Mouse (Mus musculus): ENCODE data around the gene Uba3.
A peak's percentile ranks its signal among the peaks of the same experiment; 100 is the strongest.

Gene Uba3

GRCm38 (mm10) chr6:97205439-97205885, at the start of gene Uba3:
Uba3 (minus strand) TSS chr6:97205647.
- peak; percentile 99 for DNase-seq

- no peak for DNase-seq
Measured at GRCm38 (mm10) chr6:97252711-97253221, 47.3 kb upstream of the Uba3 start, which contains the start of gene Lmod3. Lmod3 (minus strand) TSS chr6:97252759.

GRCm38 (mm10) chr6:97252086-97252485, 46.6 kb upstream of the Uba3 start:
- no peak for DNase-seq

- peak; percentile 74 for DNase-seq
Measured at GRCm38 (mm10) chr6:97250966-97251365, 45.5 kb upstream of the Uba3 start.

GRCm38 (mm10) chr6:97245200-97245599, 39.8 kb upstream of the Uba3 start:
- no peak for DNase-seq

GRCm38 (mm10) chr6:97242522-97242921, 37.1 kb upstream of the Uba3 start:
- no peak for DNase-seq

GRCm38 (mm10) chr6:97240092-97240491, 34.6 kb upstream of the Uba3 start:
- DNase-seq: no peak

- no peak for DNase-seq
Measured at GRCm38 (mm10) chr6:97239360-97239759, 33.9 kb upstream of the Uba3 start.

- DNase-seq: no peak
Measured at GRCm38 (mm10) chr6:97236088-97236487, 30.6 kb upstream of the Uba3 start.

- DNase-seq: no peak
Measured at GRCm38 (mm10) chr6:97234911-97235668, 29.6 kb upstream of the Uba3 start.

- DNase-seq: no peak
Measured at GRCm38 (mm10) chr6:97227067-97227847, 21.8 kb upstream of the Uba3 start.

- DNase-seq: no peak
Measured at GRCm38 (mm10) chr6:97226083-97226491, 20.6 kb upstream of the Uba3 start.

GRCm38 (mm10) chr6:97224505-97224904, 19.1 kb upstream of the Uba3 start:
- no peak for DNase-seq

- DNase-seq: no peak
Measured at GRCm38 (mm10) chr6:97223566-97223965, 18.1 kb upstream of the Uba3 start.

- DNase-seq: no peak
Measured at GRCm38 (mm10) chr6:97222931-97223467, 17.6 kb upstream of the Uba3 start.

GRCm38 (mm10) chr6:97222321-97222720, 16.9 kb upstream of the Uba3 start:
- DNase-seq: no peak

- DNase-seq: no peak
Measured at GRCm38 (mm10) chr6:97221205-97222025, 16.0 kb upstream of the Uba3 start.

GRCm38 (mm10) chr6:97220672-97221071, 15.2 kb upstream of the Uba3 start:
- no peak for DNase-seq

- no peak for DNase-seq
Measured at GRCm38 (mm10) chr6:97216154-97216821, 10.8 kb upstream of the Uba3 start.

- DNase-seq: no peak
Measured at GRCm38 (mm10) chr6:97211981-97212380, 6.5 kb upstream of the Uba3 start.

GRCm38 (mm10) chr6:97210962-97211601, 5.6 kb upstream of the Uba3 start:
- DNase-seq: peak; percentile 35
